Mouse (Mus musculus) thymus, postnatal 0 days (tissue): ENCODE measurements around the gene Josd1. TPM values are rescaled to one million over a fixed set of nuclear protein-coding genes. Genes with fewer than 3 reads are reported as not detected.

ENCODE experiments used
- DNase-seq: peaks from one replicate; pipeline ENCODE4 v3.0.0-alpha.2; 2015; ENCODE audit warnings: low spot score
- polyA plus RNA-seq: library from polyadenylated mRNA; unstranded; fragments of >200 nt; fragmentation: Nextera tagmentation; extraction: Ambion mirVana; gene quantifications from 2 replicates; pipeline ENCODE4 v1.2.1, GENCODE M21; 2015

The Josd1 gene
- 15.5 and 16.3 TPM in 2 replicates for polyA plus RNA-seq

DNA sequence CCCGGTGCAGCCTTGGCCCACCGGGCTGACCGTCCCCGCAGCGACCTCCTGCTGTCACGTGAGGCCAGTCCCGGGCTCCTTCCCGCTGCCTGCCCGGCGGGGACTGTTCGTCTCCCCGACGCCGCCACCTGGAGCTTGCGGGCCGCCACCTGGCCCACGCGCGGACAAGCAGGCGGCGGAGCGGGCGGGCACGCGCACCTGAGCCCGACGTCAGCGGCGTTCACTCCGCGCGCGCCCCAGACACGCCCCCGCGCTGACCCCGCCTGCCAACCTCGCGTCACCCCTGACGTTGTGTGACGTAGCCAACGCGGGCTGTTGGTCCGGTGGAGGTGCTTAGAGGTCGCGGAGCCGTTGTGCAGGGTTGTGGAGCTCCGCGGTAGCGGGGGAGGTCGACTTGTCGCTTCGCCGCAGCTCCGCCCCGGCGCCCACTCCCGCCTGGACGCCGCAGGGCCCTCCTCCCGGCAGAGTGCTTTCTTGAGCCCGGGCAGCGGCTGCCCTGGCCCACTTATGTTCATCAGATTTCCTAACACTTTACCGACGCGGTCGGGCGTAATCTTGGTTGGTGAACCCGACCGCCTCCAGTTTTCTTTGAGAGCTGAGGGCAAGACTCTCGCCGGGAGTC lies at the start of gene Josd1:
TSS of gene Josd1 (minus strand) at position 274 of the 622 bp plus-strand sequence.
- DNase-seq, result peak; percentile 95

DNA sequence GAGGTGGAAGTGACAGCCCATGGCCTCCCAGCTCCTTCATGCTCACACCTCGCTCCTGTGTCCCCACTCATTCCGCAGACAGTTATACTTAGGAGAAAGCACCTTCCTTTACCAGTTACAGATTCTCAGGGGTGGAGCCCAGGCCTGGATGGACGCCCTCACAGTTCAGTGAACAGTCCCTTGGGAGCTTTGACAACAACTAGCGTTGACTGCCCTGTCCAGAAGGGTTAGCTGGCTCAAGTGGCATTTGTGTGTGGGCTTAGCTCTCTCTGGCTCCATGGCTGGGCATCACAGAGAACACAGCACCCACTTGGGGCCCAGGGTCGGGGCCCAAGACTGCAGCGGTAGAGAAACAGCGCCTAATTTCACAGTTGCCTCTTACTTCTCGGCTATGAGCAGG lies 46.6 kb upstream of the Josd1 start:
- no peak for DNase-seq

DNA sequence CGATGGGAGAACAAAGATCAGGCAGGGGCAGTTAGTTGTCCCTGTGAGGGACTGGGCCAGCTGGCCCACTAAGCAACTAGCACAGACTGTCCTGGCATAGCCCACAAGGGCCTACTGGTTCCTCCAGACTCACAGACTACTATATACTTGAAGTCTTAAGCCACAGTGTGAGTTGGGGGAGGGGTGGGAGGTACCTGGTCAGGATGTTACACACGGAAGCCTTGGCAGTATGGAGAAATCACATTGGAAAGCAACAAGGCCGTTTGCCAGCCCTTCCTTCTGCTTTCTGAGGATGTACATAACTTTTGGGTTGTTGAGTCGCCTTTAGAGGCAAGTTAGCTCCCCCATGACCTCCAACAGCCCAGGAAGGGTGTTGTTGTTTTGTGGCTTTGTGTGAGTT lies 45.9 kb upstream of the Josd1 start:
- DNase-seq, result no peak

GRCm38 (mm10) chr15:79733192-79733591 lies 45.5 kb upstream of the Josd1 start:
- DNase-seq, result no peak

GRCm38 (mm10) chr15:79731554-79731953 lies 43.8 kb upstream of the Josd1 start:
- DNase-seq, result no peak

GRCm38 (mm10) chr15:79728731-79729388 lies 41.1 kb upstream of the Josd1 start:
- DNase-seq, result peak; percentile 44

DNA sequence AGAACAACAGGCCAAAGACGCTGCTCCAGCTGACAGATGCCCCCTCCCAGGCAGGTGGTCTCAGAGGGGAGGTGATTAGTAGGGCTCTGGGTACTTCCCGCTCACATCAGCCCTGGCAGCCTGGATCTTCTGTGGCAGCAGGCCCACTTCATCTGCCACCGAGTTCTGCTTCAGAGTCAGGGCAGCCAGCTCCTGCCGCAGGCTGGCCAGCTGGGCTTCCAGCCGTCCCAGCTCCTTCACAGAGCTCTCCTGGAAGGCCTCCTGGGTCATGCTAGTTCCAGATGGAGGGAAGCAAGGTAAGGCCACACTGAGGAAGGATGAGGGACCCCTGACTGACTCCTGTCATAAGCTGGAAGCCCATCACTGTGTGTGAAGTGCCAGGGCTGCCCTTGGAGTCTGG lies 40.6 kb upstream of the Josd1 start:
- DNase-seq, result no peak

DNA sequence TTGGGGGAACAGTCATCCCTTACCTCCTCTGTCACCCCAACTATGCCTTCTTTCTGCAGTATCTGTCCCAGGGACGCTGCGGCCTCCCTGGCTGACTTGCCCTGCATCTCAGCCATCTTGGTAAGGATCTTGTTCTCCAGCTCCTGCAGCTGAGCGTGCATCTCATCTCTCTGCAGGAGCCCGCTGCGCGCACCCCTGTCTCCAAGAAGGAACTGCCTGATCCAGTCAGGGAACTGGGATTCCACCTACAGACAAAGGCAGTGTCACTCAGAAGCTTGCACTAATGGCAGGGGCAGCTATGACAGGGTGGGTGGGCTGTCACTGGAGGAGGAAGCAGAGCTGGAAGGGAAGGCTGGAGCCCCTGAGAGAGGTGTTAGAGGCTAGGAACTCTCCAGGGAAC lies 40.1 kb upstream of the Josd1 start:
- no peak for DNase-seq

DNA sequence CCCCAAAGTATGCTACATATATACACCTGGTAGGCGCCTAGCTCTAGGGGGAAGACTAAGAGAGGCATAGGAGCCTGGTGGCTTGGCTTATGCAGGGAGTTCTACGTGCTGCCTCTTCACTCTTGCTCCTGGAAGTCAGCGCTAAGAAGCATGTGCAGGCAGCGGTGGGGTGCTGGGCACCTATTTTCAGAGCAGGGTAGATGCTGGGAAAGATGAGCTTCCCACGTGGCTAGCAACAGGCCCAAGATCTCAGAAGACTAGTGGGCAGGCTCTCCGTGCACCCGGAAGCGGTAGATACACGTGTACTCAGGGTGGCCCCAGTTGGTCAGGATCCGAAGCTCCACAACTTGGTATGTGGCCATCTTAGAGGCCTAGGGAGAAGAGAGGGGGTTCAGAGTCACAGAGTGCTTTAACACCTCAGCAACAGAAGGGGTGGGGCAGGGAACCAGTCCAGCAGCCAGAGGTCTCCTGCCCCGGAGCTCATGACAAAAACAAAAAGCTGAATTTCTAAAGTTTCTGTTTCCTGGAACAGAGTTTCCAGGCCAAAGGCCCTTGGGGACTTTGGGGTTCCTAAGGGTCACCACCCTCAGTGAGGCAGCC lies 37.6 kb upstream of the Josd1 start:
- no peak for DNase-seq

DNA sequence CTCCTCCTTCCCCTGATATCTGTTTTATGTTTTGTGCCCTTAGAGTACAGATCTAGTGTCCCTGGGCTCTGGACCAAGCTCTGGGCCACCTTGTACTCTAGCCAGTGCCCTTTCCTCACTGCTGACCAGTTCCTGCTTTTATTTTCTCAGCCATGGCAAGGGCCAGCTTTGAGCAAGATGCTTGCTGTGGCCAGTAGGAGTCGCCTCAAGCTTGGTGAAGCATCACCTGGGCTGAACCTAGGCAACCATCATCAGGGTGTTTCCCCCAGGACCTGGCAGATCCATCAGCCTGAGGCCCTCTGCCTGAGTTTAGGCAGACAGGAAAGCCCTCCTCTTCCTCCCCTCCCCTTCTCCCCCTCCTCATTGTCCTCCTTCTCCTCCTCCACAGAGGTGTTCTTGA lies 35.7 kb upstream of the Josd1 start:
- peak; percentile 41 for DNase-seq

DNA sequence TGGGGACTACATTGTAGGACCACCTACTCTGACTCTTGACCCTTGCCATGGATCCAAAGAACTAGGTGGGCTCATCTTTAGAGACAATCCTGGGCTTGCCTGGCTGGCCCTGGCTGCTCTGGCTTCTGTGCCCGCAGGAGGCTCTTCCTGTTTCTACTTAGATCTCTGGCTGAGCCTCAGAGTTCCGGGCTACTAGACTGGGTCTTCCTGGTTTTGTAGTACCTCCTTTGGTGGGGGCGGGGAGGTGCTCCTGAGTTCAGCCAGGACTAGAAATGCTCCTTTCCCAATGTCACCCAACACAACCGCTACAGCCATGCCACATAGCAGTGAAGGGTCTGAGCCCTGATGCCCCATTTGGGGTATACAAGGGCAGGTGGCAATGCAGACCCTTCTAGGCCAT lies 33.1 kb upstream of the Josd1 start:
- no peak for DNase-seq

DNA sequence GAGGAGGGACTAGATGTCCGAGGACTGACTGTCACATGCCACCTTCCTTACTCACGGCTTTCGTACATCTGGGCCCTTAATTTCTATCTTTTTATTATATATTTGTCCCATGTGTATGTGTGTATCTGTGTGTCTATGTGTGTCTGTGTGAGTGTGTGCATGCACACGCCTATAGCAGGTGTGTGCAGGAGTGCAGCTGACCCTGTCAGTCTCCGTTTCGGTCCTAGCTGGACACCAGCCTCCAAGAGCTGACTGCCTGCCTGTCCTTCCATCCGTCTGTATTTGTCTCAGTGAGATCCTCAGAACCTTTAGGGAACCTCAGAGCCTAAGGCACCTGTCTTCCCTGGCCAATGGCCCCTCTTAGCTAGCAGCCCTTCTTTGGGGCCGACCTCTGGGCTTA lies 32.5 kb upstream of the Josd1 start:
- no peak for DNase-seq

DNA sequence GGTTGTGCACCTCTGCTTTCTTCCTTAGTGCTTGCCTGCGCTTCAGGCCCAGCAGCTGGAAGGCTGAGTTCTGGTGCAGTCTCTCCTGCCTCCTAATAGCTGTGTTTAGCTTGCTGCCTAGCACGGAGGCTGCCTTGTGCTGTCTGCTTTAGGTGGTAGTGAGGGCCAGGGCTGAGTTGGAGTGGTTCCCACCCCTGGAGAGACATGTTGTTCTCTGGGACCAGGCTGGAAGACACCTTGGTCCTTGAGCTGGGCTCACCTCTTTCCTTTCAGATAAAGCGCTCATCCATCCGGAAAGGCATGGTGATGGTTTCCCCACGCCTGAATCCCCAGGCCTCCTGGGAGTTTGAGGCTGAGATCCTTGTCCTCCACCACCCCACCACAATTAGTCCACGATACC lies 29.0 kb upstream of the Josd1 start:
- DNase-seq, result no peak

- DNase-seq, result no peak
These were observed 27.9 kb upstream of the Josd1 start for GRCm38 (mm10) chr15:79715646-79716045.

DNA sequence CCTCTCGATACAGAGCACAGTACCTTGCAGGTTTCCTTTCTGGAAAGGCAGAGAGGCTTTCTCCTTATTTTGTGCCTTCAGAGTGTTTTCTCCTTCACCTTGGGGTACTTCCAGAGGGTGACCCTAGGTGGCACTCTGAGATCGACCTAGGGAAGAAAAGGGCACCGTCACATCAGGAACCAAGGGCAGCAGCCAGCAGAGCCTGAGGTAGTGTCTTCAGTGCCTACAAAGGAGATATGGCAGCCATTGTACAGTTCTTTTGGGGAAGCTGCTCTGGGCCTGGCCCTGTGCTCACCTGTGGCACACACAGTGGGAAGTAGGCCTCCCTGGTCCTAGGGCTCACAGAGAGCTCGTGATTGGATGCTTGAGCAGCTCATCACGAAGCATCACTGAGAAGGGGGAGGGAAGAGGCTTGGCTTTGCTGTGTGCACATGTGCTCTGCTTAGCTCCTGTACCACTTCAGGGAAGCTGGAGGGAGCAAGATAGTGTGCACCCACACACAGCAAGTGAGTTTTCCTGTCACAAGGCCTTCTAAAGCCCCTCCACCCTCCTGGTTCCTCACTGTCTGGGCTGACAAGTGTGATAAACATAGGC lies 20.6 kb upstream of the Josd1 start:
- no peak for DNase-seq

DNA sequence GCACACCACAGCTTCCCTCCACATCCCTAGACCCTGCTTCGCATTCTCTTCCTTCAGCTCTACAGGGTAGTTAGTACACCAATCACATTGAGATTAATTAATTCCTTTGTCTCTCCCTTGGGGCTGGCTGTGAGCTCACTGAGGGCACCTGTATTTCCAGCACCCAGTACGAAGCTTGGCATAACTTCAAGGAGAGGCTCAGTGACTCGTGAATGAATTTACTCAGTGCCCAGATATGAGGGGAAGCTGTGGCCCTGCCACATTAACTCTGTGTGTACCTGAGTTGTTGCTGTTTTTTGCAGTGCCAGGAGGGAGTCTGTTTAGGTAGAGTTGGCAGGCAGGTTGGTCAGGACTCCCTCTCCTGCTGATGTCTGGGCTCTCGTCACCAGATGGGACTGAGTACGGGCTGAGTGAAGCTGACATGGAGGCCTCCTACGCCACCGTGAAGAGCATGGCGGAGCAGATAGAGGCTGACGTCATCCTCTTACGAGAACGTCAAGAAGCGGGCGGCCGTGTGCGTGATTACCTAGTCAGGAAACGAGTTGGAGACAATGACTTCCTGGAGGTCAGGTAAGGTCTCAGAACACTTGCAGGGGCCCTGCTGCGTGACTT lies 19.0 kb upstream of the Josd1 start:
- no peak for DNase-seq

- DNase-seq, result no peak
These were observed 10.0 kb upstream of the Josd1 start for GRCm38 (mm10) chr15:79697558-79698187.

DNA sequence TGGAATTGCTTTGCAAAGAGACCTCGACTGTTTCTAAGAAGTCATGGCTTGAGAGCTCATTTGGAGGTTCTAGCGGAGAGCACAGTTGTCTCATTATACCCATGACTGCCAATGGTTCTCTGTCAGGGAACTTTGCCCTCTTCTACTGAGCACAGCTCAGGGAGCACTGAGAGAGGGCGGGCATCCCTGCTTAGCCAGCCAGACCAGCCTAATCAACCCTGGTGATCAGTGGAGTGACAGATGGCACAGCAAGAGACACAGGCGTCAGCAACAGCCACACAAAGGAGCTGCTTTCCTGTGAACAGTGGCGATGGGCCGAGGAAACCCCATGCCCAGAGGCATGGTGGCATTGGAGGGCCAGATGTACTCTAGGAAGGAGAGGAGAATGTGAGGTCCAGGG lies 9.3 kb upstream of the Josd1 start:
- no peak for DNase-seq

- DNase-seq, result no peak
These were observed 8.8 kb upstream of the Josd1 start for GRCm38 (mm10) chr15:79696508-79696907.

DNA sequence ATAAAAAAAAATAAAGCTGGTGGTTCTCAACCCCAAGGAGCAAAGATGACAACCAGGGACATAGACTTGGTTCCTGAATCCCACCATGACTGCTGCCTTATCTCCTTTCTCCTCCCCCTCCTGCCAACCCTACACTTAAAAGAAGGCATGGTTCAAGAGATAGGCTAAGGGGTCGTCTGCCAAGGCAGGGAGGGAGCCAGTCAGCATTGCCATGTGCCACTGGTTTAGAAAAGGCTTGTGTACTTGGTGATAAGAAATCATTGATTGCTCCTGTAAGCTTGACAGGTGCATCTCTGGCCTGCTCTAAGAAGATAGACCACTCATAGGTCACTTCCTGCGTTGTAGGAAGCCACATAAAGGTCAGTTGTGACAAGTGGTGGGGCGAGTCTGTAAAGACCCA lies 7.8 kb upstream of the Josd1 start:
- no peak for DNase-seq

DNA sequence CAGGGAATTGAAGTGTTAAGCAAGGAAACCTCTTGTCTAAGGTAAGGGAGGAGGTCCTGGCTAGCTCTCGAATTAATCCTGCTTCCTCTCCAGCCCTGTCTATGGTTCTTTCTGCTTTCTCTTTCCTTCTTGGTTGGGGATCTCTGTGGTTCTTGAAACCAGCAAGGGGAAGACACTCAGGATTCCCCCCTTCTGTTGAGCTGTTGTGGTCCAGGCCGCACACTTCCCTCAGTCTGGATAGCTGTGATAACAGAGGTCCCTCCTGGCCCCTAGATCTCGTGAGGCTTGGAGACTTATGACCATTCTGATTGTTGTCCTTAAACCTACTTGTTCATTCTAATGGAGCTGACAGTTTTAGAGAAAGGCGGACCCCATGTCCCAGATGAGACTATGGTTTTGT lies 6.8 kb upstream of the Josd1 start:
- DNase-seq, result no peak

DNA sequence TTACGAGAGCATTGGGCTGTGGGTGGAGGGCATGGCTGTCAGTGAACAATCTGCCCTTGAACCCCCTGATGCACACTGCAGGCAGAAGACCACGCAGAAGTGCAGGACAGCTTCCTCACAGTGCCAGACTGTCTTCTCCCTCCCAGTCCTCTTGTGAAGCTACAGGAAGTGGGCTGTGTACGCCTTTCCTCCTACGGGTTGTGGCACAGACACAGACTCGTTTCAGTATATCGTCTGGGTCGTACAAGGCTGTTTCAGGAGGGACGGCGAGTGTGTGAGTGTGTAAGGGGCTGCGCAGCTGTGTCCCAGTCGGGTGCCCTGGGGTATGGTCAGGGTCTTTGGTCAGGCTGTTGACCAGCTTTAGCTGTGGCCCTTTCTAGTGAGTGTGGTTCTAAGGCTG lies 6.0 kb upstream of the Josd1 start:
- peak; percentile 76 for DNase-seq
